In the genomic region with DNA sequence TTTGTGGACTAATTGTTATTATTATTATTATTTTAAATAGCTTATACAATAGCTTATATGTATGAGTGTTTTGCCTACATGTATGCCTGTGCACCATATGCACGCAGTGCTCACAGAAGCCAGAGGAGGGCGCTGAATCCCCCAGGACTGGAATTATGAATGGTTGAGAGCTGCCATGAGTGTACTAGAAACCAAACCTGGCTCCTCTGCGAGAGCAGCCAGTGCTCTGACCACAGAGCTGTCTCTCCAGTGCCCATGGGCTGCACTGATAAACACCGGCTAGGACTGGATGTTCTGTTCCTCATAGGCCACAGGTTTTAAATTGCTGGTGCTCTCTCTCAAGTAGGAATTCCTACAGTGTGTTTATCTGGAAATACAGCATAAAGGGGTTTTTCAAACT, we compare ENCODE assay signal across 16 mouse cellular contexts.
DNase-seq lines count a peak whose midpoint lies in the region; ATAC-seq and TF ChIP-seq lines count a peak whose summit lies in the region.
"Had no signal": no experiment of that assay in that cellular context is flagged by ENCODE, and none has a peak within 500 bp of the region (broad histone marks: within the 10 kb centered on the region; RNA-seq: fewer than 3 reads in every experiment).

No protein-coding gene starts in this region.

- no peak overlapping the region for H3K9ac ChIP-seq in lung, postnatal 0 days (replicated peaks; ENCODE audit: low read depth)
- H3K9ac ChIP-seq in ES-E14 (ENCODE audit: insufficient read depth, low read depth, low read length, poor library complexity, severe bottlenecking) = no peak overlapping the region
- H3K9ac ChIP-seq: hindbrain, embryonic 15.5 days; liver, embryonic 15.5 days; neural tube, embryonic 13.5 days had no signal

- no peak for TF ChIP-seq EP300 in lung, postnatal 0 days (IDR thresholded peaks at IDR 0.05)

- WGBS in lung, postnatal 0 days = 64% methylated on average over 4 of the region's 4 CpGs

- in situ Hi-C loops in ES-E14 (cut with MboI; ENCODE audit: low sequenced_read_pairs in 2 of 2, unreplicated experiment in 2 of 2) = no loop called here

- no peak overlapping the region for H3K4me2 ChIP-seq in lung, postnatal 0 days (replicated peaks; ENCODE audit: low read depth, low read length)
- H3K4me2 ChIP-seq: hindbrain, embryonic 15.5 days; liver, embryonic 15.5 days; neural tube, embryonic 13.5 days had no signal

- no peak overlapping the region for H3K4me3 ChIP-seq in lung, postnatal 0 days (ENCODE audit: low read depth, low read length)
- no peak overlapping the region for H3K4me3 ChIP-seq in ES-E14 (ENCODE audit: insufficient read depth in 1 of 2, low read depth in 1 of 2, low read length in 2 of 2, poor library complexity in 1 of 2, severe bottlenecking in 1 of 2)
- H3K4me3 ChIP-seq: hindbrain, embryonic 15.5 days; liver, embryonic 15.5 days; neural tube, embryonic 13.5 days had no signal

- no peaks in the 10 kb centered on the region for H3K4me1 ChIP-seq in lung, postnatal 0 days (ENCODE audit: insufficient read depth, low read depth, low read length)
- peaks cover 0 to 5% of the 10 kb centered on the region in 2 experiments; a peak in 1 of 4 replicates for H3K4me1 ChIP-seq in ES-E14 (ENCODE audit: control insufficient read depth in 2 of 2, insufficient read depth in 2 of 2, low read length in 2 of 2, poor library complexity in 1 of 2)
- H3K4me1 ChIP-seq: hindbrain, embryonic 15.5 days; neural tube, embryonic 13.5 days had no signal

- no peak for ATAC-seq in lung, postnatal 0 days
- peak; percentile 50; the same call in 1 of the 2 replicates for ATAC-seq in erythroblast, adult 5-6 weeks (replicated peaks; ENCODE audit: low FRiP score, poor library complexity, severe bottlenecking)
- peak; percentile 79 for ATAC-seq in megakaryocyte-erythroid progenitor cell, adult 5-6 weeks (replicated peaks; ENCODE audit: low FRiP score, low TSS enrichment, poor library complexity, severe bottlenecking)

- H3K27me3 ChIP-seq in lung, postnatal 0 days (replicated peaks; ENCODE audit: insufficient read depth, low read length) = no peaks in the 10 kb centered on the region
- H3K27me3 ChIP-seq: liver, embryonic 15.5 days had no signal

- H3K27ac ChIP-seq in lung, postnatal 0 days (ENCODE audit: low read length) = no peak overlapping the region
- H3K27ac ChIP-seq in ES-E14 (ENCODE audit: insufficient read depth, low read depth, low read length, poor library complexity, severe bottlenecking) = no peak overlapping the region
- H3K27ac ChIP-seq: hindbrain, embryonic 15.5 days; liver, embryonic 15.5 days; neural tube, embryonic 13.5 days had no signal

- H3K36me3 ChIP-seq in lung, postnatal 0 days (ENCODE audit: insufficient read depth, low read length) = no peaks in the 10 kb centered on the region
- H3K36me3 ChIP-seq in ES-E14 (ENCODE audit: control insufficient read depth, insufficient read depth, low read length, poor library complexity, severe bottlenecking) = no peaks in the 10 kb centered on the region
- H3K36me3 ChIP-seq: hindbrain, embryonic 15.5 days; liver, embryonic 15.5 days; neural tube, embryonic 13.5 days had no signal

- no peak for DNase-seq in lung, postnatal 0 days (ENCODE audit: low spot score)
- no peak for DNase-seq in lung, postnatal 36 days
- DNase-seq in ES-E14 (ENCODE audit: low read depth, low spot score) = no peak
- DNase-seq in layer of hippocampus, adult 9-11 months = no peak
- no peak for DNase-seq in spleen, postnatal 36 days (ENCODE audit: low spot score in 2 of 2)
- DNase-seq in layer of hippocampus, adult 8-10 months (ENCODE audit: low spot score in 2 of 2) = no peak
- DNase-seq: adrenal gland, postnatal 10 days; cerebellum, adult 11 months; gastrocnemius, postnatal 10 days; kidney, postnatal 36 days; retina, postnatal 1 day had no signal

- TF ChIP-seq CTCF in lung, postnatal 0 days (IDR thresholded peaks at IDR 0.05) = peak; percentile 29; the same call in 1 of the 2 replicates

- H3K9me3 ChIP-seq in lung, postnatal 0 days (ENCODE audit: low read length) = no peaks in the 10 kb centered on the region
- H3K9me3 ChIP-seq in ES-E14 (ENCODE audit: control insufficient read depth, insufficient read depth, low read depth, low read length) = no peaks in the 10 kb centered on the region
- H3K9me3 ChIP-seq: hindbrain, embryonic 15.5 days; liver, embryonic 15.5 days; neural tube, embryonic 13.5 days had no signal

TF ChIP-seq in ES-E14, 5 proteins besides CTCF, POLR2A, EP300 and RAD21:
- TF ChIP-seq CHD2 (IDR thresholded peaks at IDR 0.05; ENCODE audit: low read depth, low read length) (no peak), ZC3H11A (IDR thresholded peaks at IDR 0.05; ENCODE audit: borderline replicate concordance, low read depth, low read length) (peak; percentile 35; the same call in 1 of the 2 replicates)
